Mouse (Mus musculus): ENCODE data around the gene Proz.

- TF ChIP-seq CTCF (IDR thresholded peaks at IDR 0.05; ENCODE audit: low read depth, low read length) = no peak
- no peak for TF ChIP-seq POLR2A (IDR thresholded peaks at IDR 0.05; ENCODE audit: extremely low read depth, insufficient read depth, low read length)
Observed at GRCm38 (mm10) chr8:13050550-13050949, 10.2 kb upstream of the Proz start.

Data from liver, adult 2 months (tissue).